Mouse (Mus musculus) embryonic facial prominence, embryonic 11.5 days (tissue): ENCODE measurements around the gene Atf7ip. TPM values are rescaled to one million over a fixed set of nuclear protein-coding genes. Genes with fewer than 3 reads are reported as not detected.

Source experiments
- ATAC-seq: fragments of 200-750 bp; cut with Nextera tagmentation; replicated peaks from 2 replicates; pipeline ENCODE4 v1.8.0; 2017; ENCODE audit warnings: low read depth; ENCODE audit not compliant: insufficient number of reproducible peaks, low FRiP score, low TSS enrichment
- DNase-seq: peaks from one replicate; pipeline ENCODE4 v3.0.0-alpha.2; 2015; ENCODE audit warnings: low spot score
- H3K27ac ChIP-seq: fragments of 300-500 bp; sonication (generic); replicated peaks from 2 replicates; pipeline ENCODE4 v1.5.1; 2014; ENCODE audit warnings: mild to moderate bottlenecking, low read depth, low read length, control low read depth
- H3K27me3 ChIP-seq: fragments of 300-500 bp; sonication (generic); 2 replicates; pipeline ENCODE4 v1.6.1; 2014; ENCODE audit warnings: mild to moderate bottlenecking, low read length, moderate library complexity, mixed read lengths; ENCODE audit not compliant: control insufficient read depth, insufficient read depth
- H3K36me3 ChIP-seq: fragments of 300-500 bp; sonication (generic); replicated peaks from 2 replicates; pipeline ENCODE4 v1.6.1; 2014; ENCODE audit warnings: low read depth, mild to moderate bottlenecking, low read length, moderate library complexity, mixed read lengths; ENCODE audit not compliant: control insufficient read depth, insufficient read depth
- H3K4me1 ChIP-seq: fragments of 300-500 bp; sonication (generic); 2 replicates; pipeline ENCODE4 v1.6.1; 2014; ENCODE audit warnings: low read length, mixed read lengths; ENCODE audit not compliant: control insufficient read depth, insufficient read depth
- H3K4me2 ChIP-seq: fragments of 300-500 bp; sonication (generic); 2 replicates; pipeline ENCODE4 v1.6.1; 2014; ENCODE audit warnings: low read depth, mild to moderate bottlenecking, control low read depth, low read length, moderate library complexity
- H3K4me3 ChIP-seq: fragments of 300-500 bp; sonication (generic); 2 replicates; pipeline ENCODE4 v1.5.1; 2014; ENCODE audit warnings: low read depth, low read length, control low read depth
- H3K9ac ChIP-seq: fragments of 300-500 bp; sonication (generic); replicated peaks from 2 replicates; pipeline ENCODE4 v1.6.1; 2014; ENCODE audit warnings: mild to moderate bottlenecking, control low read depth, low read length
- H3K9me3 ChIP-seq: fragments of 300-500 bp; sonication (generic); replicated peaks from 2 replicates; pipeline ENCODE4 v1.6.1; 2016; ENCODE audit warnings: mild to moderate bottlenecking, low read length, inconsistent platforms, mixed read lengths; ENCODE audit not compliant: control insufficient read depth
- WGBS: fragments of 180-500 bp; shearing (Covaris S2); extraction: QIAGEN DNeasy Blood & Tissue Kit; methylation state at CpG from one replicate; pipeline ENCODE4 v1.1.7; 2014; 5-methylcytosine and 5-hydroxymethylcytosine counted together
- polyA plus RNA-seq: library from polyadenylated mRNA; unstranded; fragments of >200 nt; fragmentation: Nextera tagmentation; extraction: Ambion mirVana; gene quantifications from 2 replicates; pipeline ENCODE4 v1.2.1, GENCODE M21; 2014

The Atf7ip gene
- polyA plus RNA-seq, 1 experiment from 2014 or later = 43.5 TPM

GRCm38 (mm10) chr6:136602601-136603000 lies 96.6 kb downstream of the Atf7ip start:
- H3K36me3 ChIP-seq = peaks cover 25% of the 10 kb centered on the region
- no peak overlapping the region for H3K4me2 ChIP-seq
- no peaks in the 10 kb centered on the region for H3K27me3 ChIP-seq
- DNase-seq = no peak
- no peak overlapping the region for H3K9ac ChIP-seq
- H3K4me3 ChIP-seq = no peak overlapping the region
- no peaks in the 10 kb centered on the region for H3K9me3 ChIP-seq
- 94% methylated on average over 7 of the region's 7 CpGs for WGBS
- H3K27ac ChIP-seq = no peak overlapping the region
- ATAC-seq = no peak
- H3K4me1 ChIP-seq = no peaks in the 10 kb centered on the region

- Histone ChIP-seq H3K4me3 (no peak overlapping the region), H3K4me1 (no peaks in the 10 kb centered on the region), H3K27ac (no peak overlapping the region), H3K9ac (no peak overlapping the region), H3K27me3 (no peaks in the 10 kb centered on the region), H3K9me3 (no peaks in the 10 kb centered on the region), H3K36me3 (peaks cover 6% of the 10 kb centered on the region), H3K4me2 (no peak overlapping the region)
- DNase-seq = no peak
- 95% methylated on average over 17 of the region's 17 CpGs for WGBS
- no peak for ATAC-seq
Measured at GRCm38 (mm10) chr6:136611351-136612215, 105.6 kb downstream of the Atf7ip start.

- 93% methylated on average over 3 of the region's 3 CpGs for WGBS
- Histone ChIP-seq H3K36me3 (peaks cover 6% of the 10 kb centered on the region), H3K9me3 (no peaks in the 10 kb centered on the region), H3K4me1 (no peaks in the 10 kb centered on the region), H3K27ac (no peak overlapping the region), H3K4me2 (no peak overlapping the region), H3K4me3 (no peak overlapping the region), H3K27me3 (no peaks in the 10 kb centered on the region), H3K9ac (no peak overlapping the region)
- no peak for DNase-seq
- ATAC-seq = no peak
Measured at GRCm38 (mm10) chr6:136612312-136612711, 106.3 kb downstream of the Atf7ip start.

GRCm38 (mm10) chr6:136614156-136614555 lies 108.2 kb downstream of the Atf7ip start:
- DNase-seq (no peak), ATAC-seq (no peak)
- Histone ChIP-seq H3K27ac (no peak overlapping the region), H3K4me1 (no peaks in the 10 kb centered on the region), H3K36me3 (0 out of 2 replicates have a peak, but pooled peaks cover 2% of the 10 kb centered on the region), H3K9ac (no peak overlapping the region), H3K9me3 (no peaks in the 10 kb centered on the region), H3K4me2 (no peak overlapping the region), H3K27me3 (no peaks in the 10 kb centered on the region), H3K4me3 (no peak overlapping the region)
- WGBS = 89% methylated on average over 3 of the region's 3 CpGs

- no peaks in the 10 kb centered on the region for H3K9me3 ChIP-seq
- no peak overlapping the region for H3K27ac ChIP-seq
- no peak overlapping the region for H3K9ac ChIP-seq
- no peak overlapping the region for H3K4me2 ChIP-seq
- H3K4me1 ChIP-seq = no peaks in the 10 kb centered on the region
- DNase-seq (peak; percentile 96), ATAC-seq (0 out of 2 replicates have a peak, but pooled peaks have one; percentile 34)
- H3K27me3 ChIP-seq = no peaks in the 10 kb centered on the region
- WGBS = 47% methylated on average over 17 of the region's 17 CpGs
- no peak overlapping the region for H3K4me3 ChIP-seq
- H3K36me3 ChIP-seq = no peaks in the 10 kb centered on the region
Measured at GRCm38 (mm10) chr6:136620361-136621139, 114.6 kb downstream of the Atf7ip start.

GRCm38 (mm10) chr6:136625421-136625820 lies 119.5 kb downstream of the Atf7ip start:
- H3K9me3 ChIP-seq = no peaks in the 10 kb centered on the region
- no peak overlapping the region for H3K9ac ChIP-seq
- ATAC-seq = no peak
- no peak for DNase-seq
- no peak overlapping the region for H3K4me2 ChIP-seq
- H3K27ac ChIP-seq = no peak overlapping the region
- no peaks in the 10 kb centered on the region for H3K27me3 ChIP-seq
- H3K36me3 ChIP-seq = no peaks in the 10 kb centered on the region
- no peak overlapping the region for H3K4me3 ChIP-seq
- H3K4me1 ChIP-seq = no peaks in the 10 kb centered on the region
- WGBS = 93% methylated on average over 12 of the region's 12 CpGs

- DNase-seq (no peak), ATAC-seq (no peak)
- no peak overlapping the region for H3K9ac ChIP-seq
- no peaks in the 10 kb centered on the region for H3K4me1 ChIP-seq
- H3K27me3 ChIP-seq = no peaks in the 10 kb centered on the region
- WGBS = 87% methylated on average over 5 of the region's 5 CpGs
- H3K27ac ChIP-seq = no peak overlapping the region
- H3K4me3 ChIP-seq = no peak overlapping the region
- no peaks in the 10 kb centered on the region for H3K9me3 ChIP-seq
- H3K36me3 ChIP-seq = no peaks in the 10 kb centered on the region
- no peak overlapping the region for H3K4me2 ChIP-seq
Measured at GRCm38 (mm10) chr6:136629639-136630038, 123.7 kb downstream of the Atf7ip start.

GRCm38 (mm10) chr6:136631519-136631918 lies 125.6 kb downstream of the Atf7ip start:
- Histone ChIP-seq H3K36me3 (no peaks in the 10 kb centered on the region), H3K4me1 (no peaks in the 10 kb centered on the region), H3K4me2 (no peak overlapping the region), H3K27ac (no peak overlapping the region), H3K9me3 (no peaks in the 10 kb centered on the region), H3K9ac (no peak overlapping the region), H3K4me3 (no peak overlapping the region), H3K27me3 (no peaks in the 10 kb centered on the region)
- ATAC-seq = no peak
- DNase-seq = no peak
- 80% methylated on average over 8 of the region's 8 CpGs for WGBS
